Mouse (Mus musculus) neural tube, embryonic 12.5 days (tissue): ENCODE results near the gene Cers1. TPM values are rescaled to one million over a fixed set of nuclear protein-coding genes. Genes with fewer than 3 reads are reported as not detected.

Source experiments
- ATAC-seq: fragments of 200-750 bp; cut with Nextera tagmentation; 2 replicates; pipeline ENCODE4 v1.8.0; 2017; ENCODE audit warnings: low read depth, mild to moderate bottlenecking, moderate TSS enrichment, moderate library complexity; ENCODE audit not compliant: low FRiP score
- H3K27ac ChIP-seq: fragments of 300-500 bp; sonication (generic); 2 replicates; pipeline ENCODE4 v1.5.1; 2016
- H3K27me3 ChIP-seq: fragments of 300-500 bp; sonication (generic); replicated peaks from 2 replicates; pipeline ENCODE4 v1.6.1; 2016; ENCODE audit warnings: mild to moderate bottlenecking
- H3K36me3 ChIP-seq: fragments of 300-500 bp; sonication (generic); 2 replicates; pipeline ENCODE4 v1.6.1; 2016; ENCODE audit warnings: mild to moderate bottlenecking
- H3K4me1 ChIP-seq: fragments of 300-500 bp; sonication (generic); 2 replicates; pipeline ENCODE4 v1.6.1; 2016
- H3K4me2 ChIP-seq: fragments of 300-500 bp; sonication (generic); replicated peaks from 2 replicates; pipeline ENCODE4 v1.6.1; 2016; ENCODE audit warnings: mild to moderate bottlenecking
- H3K4me3 ChIP-seq: fragments of 300-500 bp; sonication (generic); 2 replicates; pipeline ENCODE4 v1.5.1; 2016
- H3K9ac ChIP-seq: fragments of 300-500 bp; sonication (generic); 2 replicates; pipeline ENCODE4 v1.6.1; 2016; ENCODE audit warnings: mild to moderate bottlenecking
- H3K9me3 ChIP-seq: fragments of 300-500 bp; sonication (generic); 2 replicates; pipeline ENCODE4 v1.6.1; 2016; ENCODE audit warnings: mild to moderate bottlenecking
- WGBS: fragments of 180-500 bp; shearing (Covaris S2); methylation state at CpG from one replicate; pipeline ENCODE4 v1.1.7; 2016; 5-methylcytosine and 5-hydroxymethylcytosine counted together
- polyA plus RNA-seq: library from polyadenylated mRNA; unstranded; fragments of >200 nt; fragmentation: Nextera tagmentation; extraction: Ambion mirVana; gene quantifications from 2 replicates; pipeline ENCODE4 v1.2.1, GENCODE M21; 2016

The Cers1 gene
- polyA plus RNA-seq, 1 experiment from 2014 or later, result 13.7 TPM

GRCm38 (mm10) chr8:70283136-70284077 is 32.2 kb upstream of the Cers1 start:
- 0 out of 2 replicates have a peak, but pooled peaks cover 5% of the 10 kb centered on the region for H3K9me3 ChIP-seq
- no peak overlapping the region for H3K27ac ChIP-seq
- H3K36me3 ChIP-seq, result peaks cover 37% of the 10 kb centered on the region
- 1% methylated on average over 55 of the region's 55 CpGs for WGBS
- peak overlapping the region; percentile 74 for H3K4me2 ChIP-seq
- H3K9ac ChIP-seq, result peak overlapping the region; percentile 88
- H3K4me3 ChIP-seq, result peak overlapping the region; percentile 83
- H3K27me3 ChIP-seq, result no peaks in the 10 kb centered on the region
- ATAC-seq, result peak; percentile 61
- H3K4me1 ChIP-seq, result peaks cover 25% of the 10 kb centered on the region

- 80% methylated on average over 5 of the region's 5 CpGs for WGBS
Observed at GRCm38 (mm10) chr8:70284421-70284820, 31.2 kb upstream of the Cers1 start.

GRCm38 (mm10) chr8:70285304-70285703 is 30.3 kb upstream of the Cers1 start:
- 0 out of 2 replicates have a peak, but pooled peaks cover 5% of the 10 kb centered on the region for H3K9me3 ChIP-seq
- no peaks in the 10 kb centered on the region for H3K27me3 ChIP-seq
- no peak overlapping the region for H3K4me3 ChIP-seq
- no peak overlapping the region for H3K27ac ChIP-seq
- H3K4me1 ChIP-seq, result peaks cover 23% of the 10 kb centered on the region
- WGBS, result 97% methylated on average over 15 of the region's 15 CpGs
- no peak overlapping the region for H3K9ac ChIP-seq
- ATAC-seq, result no peak
- H3K36me3 ChIP-seq, result peaks cover 54% of the 10 kb centered on the region
- no peak overlapping the region for H3K4me2 ChIP-seq

More at GRCm38 (mm10) chr8:70284421-70284820, 31.2 kb upstream of the Cers1 start:
- Histone ChIP-seq H3K27ac (no peak overlapping the region), H3K4me1 (peaks cover 23% of the 10 kb centered on the region), H3K9ac (no peak overlapping the region), H3K9me3 (0 out of 2 replicates have a peak, but pooled peaks cover 5% of the 10 kb centered on the region), H3K4me3 (no peak overlapping the region), H3K4me2 (peak overlapping the region; percentile 74), H3K27me3 (no peaks in the 10 kb centered on the region), H3K36me3 (peaks cover 46% of the 10 kb centered on the region)
- no peak for ATAC-seq

- WGBS, result 89% methylated on average over 8 of the region's 8 CpGs
- H3K9me3 ChIP-seq, result 0 out of 2 replicates have a peak, but pooled peaks cover 5% of the 10 kb centered on the region
- peaks cover 68% of the 10 kb centered on the region for H3K36me3 ChIP-seq
- H3K4me2 ChIP-seq, result no peak overlapping the region
- no peak overlapping the region for H3K4me3 ChIP-seq
- no peaks in the 10 kb centered on the region for H3K27me3 ChIP-seq
- H3K4me1 ChIP-seq, result peaks cover 18% of the 10 kb centered on the region
- no peak overlapping the region for H3K9ac ChIP-seq
- H3K27ac ChIP-seq, result no peak overlapping the region
- no peak for ATAC-seq
Observed at GRCm38 (mm10) chr8:70286737-70287136, 28.8 kb upstream of the Cers1 start.

GRCm38 (mm10) chr8:70293988-70294405 is 21.6 kb upstream of the Cers1 start:
- 81% methylated on average over 5 of the region's 5 CpGs for WGBS
- Histone ChIP-seq H3K4me2 (no peak overlapping the region), H3K9me3 (no peaks in the 10 kb centered on the region), H3K27ac (no peak overlapping the region), H3K4me1 (no peaks in the 10 kb centered on the region), H3K4me3 (no peak overlapping the region), H3K27me3 (no peaks in the 10 kb centered on the region), H3K9ac (no peak overlapping the region), H3K36me3 (peaks cover 93% of the 10 kb centered on the region)
- no peak for ATAC-seq

GRCm38 (mm10) chr8:70300881-70301280 is 14.7 kb upstream of the Cers1 start:
- no peak overlapping the region for H3K9ac ChIP-seq
- no peak overlapping the region for H3K4me3 ChIP-seq
- no peaks in the 10 kb centered on the region for H3K9me3 ChIP-seq
- H3K4me2 ChIP-seq, result peak overlapping the region; percentile 93
- no peaks in the 10 kb centered on the region for H3K27me3 ChIP-seq
- 80% methylated on average over 3 of the region's 3 CpGs for WGBS
- H3K36me3 ChIP-seq, result peaks cover 56% of the 10 kb centered on the region
- H3K27ac ChIP-seq, result no peak overlapping the region
- H3K4me1 ChIP-seq, result peaks cover 20% of the 10 kb centered on the region
- ATAC-seq, result no peak

GRCm38 (mm10) chr8:70302358-70302890 is 13.2 kb upstream of the Cers1 start, which contains the start of the genes Ddx49 and Cope:
TSS of gene Ddx49 (minus strand) at chr8:70302489.
TSS of gene Cope (plus strand) at chr8:70302518.
- Histone ChIP-seq H3K9me3 (no peaks in the 10 kb centered on the region), H3K9ac (peak within 1 kb of the TSS; percentile 65), H3K4me3 (peak within 1 kb of the TSS; percentile 64), H3K4me1 (peaks cover 20% of the 10 kb centered on the region), H3K27me3 (no peaks in the 10 kb centered on the region), H3K36me3 (peaks cover 53% of the 10 kb centered on the region), H3K27ac (no peak within 1 kb of the TSS), H3K4me2 (peak within 1 kb of the TSS; percentile 93)
- under 1% methylated on average over 40 of the region's 40 CpGs for WGBS
- ATAC-seq, result peak; percentile 91

GRCm38 (mm10) chr8:70302901-70303300 is 12.7 kb upstream of the Cers1 start:
- Histone ChIP-seq H3K4me1 (peaks cover 20% of the 10 kb centered on the region), H3K9me3 (no peaks in the 10 kb centered on the region), H3K4me2 (peak overlapping the region; percentile 93), H3K27me3 (no peaks in the 10 kb centered on the region), H3K9ac (peak overlapping the region; percentile 65), H3K27ac (no peak overlapping the region), H3K4me3 (peak overlapping the region; percentile 64), H3K36me3 (peaks cover 53% of the 10 kb centered on the region)
- ATAC-seq, result peak; percentile 39
- 4% methylated on average over 16 of the region's 16 CpGs for WGBS

GRCm38 (mm10) chr8:70309311-70309710 is 6.3 kb upstream of the Cers1 start:
- Histone ChIP-seq H3K27ac (no peak overlapping the region), H3K9me3 (no peaks in the 10 kb centered on the region), H3K4me2 (no peak overlapping the region), H3K9ac (no peak overlapping the region), H3K4me3 (no peak overlapping the region), H3K27me3 (no peaks in the 10 kb centered on the region), H3K4me1 (no peaks in the 10 kb centered on the region), H3K36me3 (peaks cover 86% of the 10 kb centered on the region)
- WGBS, result 20% methylated on average over 2 of the region's 2 CpGs
- no peak for ATAC-seq

- no peak for ATAC-seq
- H3K9me3 ChIP-seq, result no peaks in the 10 kb centered on the region
Observed at GRCm38 (mm10) chr8:70313399-70313798, 2.2 kb upstream of the Cers1 start.

GRCm38 (mm10) chr8:70316511-70317504 is 1.2 kb downstream of the Cers1 start:
- Histone ChIP-seq H3K9ac (peak overlapping the region; percentile 72), H3K4me1 (peaks cover 33% of the 10 kb centered on the region), H3K4me2 (peak overlapping the region; percentile 68), H3K4me3 (peak overlapping the region; percentile 45), H3K9me3 (no peaks in the 10 kb centered on the region), H3K27me3 (no peaks in the 10 kb centered on the region), H3K27ac (peak overlapping the region; percentile 74), H3K36me3 (peaks cover 26% of the 10 kb centered on the region)
- peak; percentile 87 for ATAC-seq
- 10% methylated on average over 15 of the region's 15 CpGs for WGBS

More at GRCm38 (mm10) chr8:70313399-70313798, 2.2 kb upstream of the Cers1 start:
- peaks cover 48% of the 10 kb centered on the region for H3K36me3 ChIP-seq
- H3K4me3 ChIP-seq, result no peak overlapping the region
- WGBS, result 94% methylated on average over 2 of the region's 2 CpGs
- no peak overlapping the region for H3K9ac ChIP-seq
- H3K27ac ChIP-seq, result no peak overlapping the region
- peaks cover 33% of the 10 kb centered on the region for H3K4me1 ChIP-seq
- no peaks in the 10 kb centered on the region for H3K27me3 ChIP-seq
- H3K4me2 ChIP-seq, result no peak overlapping the region
